Mouse (Mus musculus) small intestine, adult 2 months (tissue): Measurements from ENCODE around the gene Nek11.

Source experiments
- CTCF ChIP-seq: fragments of 200-500 bp; IDR thresholded peaks from 2 replicates; pipeline ENCODE4 v1.5.1; 2012; ENCODE audit warnings: low read depth, mild to moderate bottlenecking, control low read depth, inconsistent platforms, low read length, moderate library complexity, mixed read lengths; ENCODE audit not compliant: insufficient replicate concordance, insufficient read length; ENCODE audit errors: extremely low read depth
- POLR2A ChIP-seq: fragments of 200-500 bp; IDR thresholded peaks from 2 replicates; pipeline ENCODE4 v1.6.1; 2012; ENCODE audit warnings: low read depth, mild to moderate bottlenecking, control low read depth, inconsistent platforms, low read length, moderate library complexity

DNA sequence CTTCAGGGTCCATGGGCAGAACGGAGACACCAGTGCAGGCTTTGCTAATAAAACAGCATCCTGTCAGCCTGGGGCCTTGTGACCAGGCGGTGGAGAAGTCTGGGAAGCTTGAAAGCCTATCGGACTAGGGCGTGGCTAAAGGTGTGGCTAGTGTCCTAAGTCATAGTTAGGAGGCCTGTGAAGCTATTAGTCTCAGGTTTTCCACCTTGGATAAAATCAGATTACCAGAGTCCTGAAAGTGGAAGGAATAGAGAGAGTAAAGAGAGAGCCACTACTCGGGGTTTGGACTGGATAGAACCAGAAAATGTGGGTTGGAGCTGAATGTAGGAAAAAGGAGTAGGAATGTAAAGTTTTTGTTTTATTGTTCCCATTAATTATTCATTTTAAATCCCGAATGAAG, 250.3 kb downstream of the Nek11 start, which contains the start of gene 1700080E11Rik:
- no peak for TF ChIP-seq POLR2A
- TF ChIP-seq CTCF = no peak
